Mouse (Mus musculus) MEL (cell line): ENCODE measurements around the gene Dcaf10. TPM values are rescaled to one million over a fixed set of nuclear protein-coding genes. Genes with fewer than 3 reads are reported as not detected.

Experiments used
- DNase-seq: peaks from one replicate; pipeline ENCODE4 v3.0.0; 2011; ENCODE audit warnings: low read depth, low spot score
- H3K27ac ChIP-seq: 2 replicates; pipeline ENCODE4 v1.5.1; 2012; ENCODE audit warnings: low read depth, mild to moderate bottlenecking, control low read depth, low read length, moderate library complexity; ENCODE audit not compliant: control insufficient read depth
- H3K27me3 ChIP-seq, 2 experiments: fragments of 150-350 bp in 1 of 2; sonication (generic) in 1 of 2; 2 replicates each; pipeline ENCODE4 v1.6.1; 2012; ENCODE audit warnings: low read length in 2 of 2, mild to moderate bottlenecking in 2 of 2, improper control_type of control experiment in 1 of 2, moderate library complexity in 1 of 2; ENCODE audit not compliant: insufficient read depth in 2 of 2, control insufficient read depth in 1 of 2
- H3K36me3 ChIP-seq, 2 experiments: 2 replicates each; pipeline ENCODE4 v1.6.1; 2012 to 2014; ENCODE audit warnings: low read length in 2 of 2, improper control_type of control experiment in 1 of 2, inconsistent platforms in 1 of 2, mild to moderate bottlenecking in 1 of 2; ENCODE audit not compliant: insufficient read depth in 2 of 2, control insufficient read depth in 1 of 2
- H3K4me1 ChIP-seq, 2 experiments: fragments of 150-350 bp in 1 of 2; sonication (generic) in 1 of 2; 2 replicates each; pipeline ENCODE4 v1.6.1; 2012; ENCODE audit warnings: low read length in 2 of 2, improper control_type of control experiment in 1 of 2, mild to moderate bottlenecking in 1 of 2; ENCODE audit not compliant: insufficient read depth in 2 of 2, control insufficient read depth in 1 of 2
- H3K4me3 ChIP-seq, 2 experiments: fragments of 150-350 bp in 1 of 2; sonication (generic) in 1 of 2; 2 replicates each; pipeline ENCODE4 v1.5.1; 2012; ENCODE audit warnings: low read depth in 2 of 2, low read length in 2 of 2, mild to moderate bottlenecking in 2 of 2, moderate library complexity in 2 of 2, control low read depth in 1 of 2, improper control_type of control experiment in 1 of 2; ENCODE audit not compliant: control insufficient read depth in 1 of 2, insufficient read depth in 1 of 2
- H3K79me2 ChIP-seq: 2 replicates; pipeline ENCODE4 v1.6.1; 2012; ENCODE audit warnings: mild to moderate bottlenecking, low read length, moderate library complexity; ENCODE audit not compliant: control insufficient read depth, poor library complexity, insufficient read depth
- H3K9ac ChIP-seq: 2 replicates; pipeline ENCODE4 v1.6.1; 2012; ENCODE audit warnings: low read depth, mild to moderate bottlenecking, control low read depth, low read length, moderate library complexity; ENCODE audit not compliant: control insufficient read depth, poor library complexity, severe bottlenecking
- H3K9me3 ChIP-seq: fragments of 150-350 bp; sonication (generic); replicated peaks from 2 replicates; pipeline ENCODE4 v1.6.1; 2012; ENCODE audit warnings: mild to moderate bottlenecking, low read length, improper control_type of control experiment, moderate library complexity; ENCODE audit not compliant: insufficient read depth
- BHLHE40 ChIP-seq: IDR thresholded peaks from 2 replicates; pipeline ENCODE4 v1.6.1; 2012; ENCODE audit warnings: low read depth, mild to moderate bottlenecking, inconsistent platforms, low read length, improper control_type of control experiment, borderline replicate concordance
- CHD1 ChIP-seq: IDR thresholded peaks from 2 replicates; pipeline ENCODE4 v1.6.1; 2012; ENCODE audit warnings: low read depth, mild to moderate bottlenecking, inconsistent platforms, low read length, improper control_type of control experiment
- CHD2 ChIP-seq: IDR thresholded peaks from 2 replicates; pipeline ENCODE4 v1.6.1; 2011; ENCODE audit warnings: low read length, improper control_type of control experiment
- E2F4 ChIP-seq: IDR thresholded peaks from 2 replicates; pipeline ENCODE4 v1.6.1; 2011; ENCODE audit warnings: low read depth, low read length, improper control_type of control experiment, borderline replicate concordance
- ELF1 ChIP-seq: IDR thresholded peaks from 2 replicates; pipeline ENCODE4 v1.6.1; 2014; ENCODE audit warnings: low read depth, mild to moderate bottlenecking, inconsistent platforms, low read length, improper control_type of control experiment, moderate library complexity
- EP300 ChIP-seq, 2 experiments: IDR thresholded peaks; 2 replicates each; pipeline ENCODE4 v1.6.1; 2011; ENCODE audit warnings: improper control_type of control experiment in 2 of 2, low read length in 2 of 2, low read depth in 1 of 2, mild to moderate bottlenecking in 1 of 2
- ETS1 ChIP-seq: IDR thresholded peaks from 2 replicates; pipeline ENCODE4 v1.6.1; 2012; ENCODE audit warnings: low read depth, mild to moderate bottlenecking, inconsistent platforms, low read length, improper control_type of control experiment, moderate library complexity
- GABPA ChIP-seq: IDR thresholded peaks from 2 replicates; pipeline ENCODE4 v1.6.1; 2012; ENCODE audit warnings: low read depth, mild to moderate bottlenecking, inconsistent platforms, low read length, improper control_type of control experiment, moderate library complexity
- GATA1 ChIP-seq: IDR thresholded peaks from 2 replicates; pipeline ENCODE4 v1.6.1; 2011; ENCODE audit warnings: low read depth, low read length, improper control_type of control experiment
- HCFC1 ChIP-seq: IDR thresholded peaks from 2 replicates; pipeline ENCODE4 v1.6.1; 2012; ENCODE audit warnings: low read depth, mild to moderate bottlenecking, inconsistent platforms, low read length, improper control_type of control experiment, moderate library complexity
- JUND ChIP-seq: IDR thresholded peaks from 2 replicates; pipeline ENCODE4 v1.6.1; 2011; ENCODE audit warnings: low read depth, mild to moderate bottlenecking, improper control_type of control experiment, low read length
- MAFK ChIP-seq: IDR thresholded peaks from 2 replicates; pipeline ENCODE4 v1.6.1; 2011; ENCODE audit warnings: low read depth, mild to moderate bottlenecking, low read length, improper control_type of control experiment, borderline replicate concordance
- MAX ChIP-seq: IDR thresholded peaks from 2 replicates; pipeline ENCODE4 v1.6.1; 2011; ENCODE audit warnings: low read length, improper control_type of control experiment
- MAZ ChIP-seq: IDR thresholded peaks from 2 replicates; pipeline ENCODE4 v1.6.1; 2012; ENCODE audit warnings: low read depth, mild to moderate bottlenecking, inconsistent platforms, low read length, improper control_type of control experiment
- MXI1 ChIP-seq: IDR thresholded peaks from 2 replicates; pipeline ENCODE4 v1.6.1; 2011; ENCODE audit warnings: mild to moderate bottlenecking, low read depth, low read length, improper control_type of control experiment
- MYB ChIP-seq: IDR thresholded peaks from 2 replicates; pipeline ENCODE4 v1.6.1; 2011; ENCODE audit warnings: mild to moderate bottlenecking, low read depth, low read length, improper control_type of control experiment
- MYC ChIP-seq: IDR thresholded peaks from 2 replicates; pipeline ENCODE4 v1.6.1; 2011; ENCODE audit warnings: low read depth, mild to moderate bottlenecking, low read length, improper control_type of control experiment, moderate library complexity
- NELFE ChIP-seq: IDR thresholded peaks from 2 replicates; pipeline ENCODE4 v1.6.1; 2011; ENCODE audit warnings: low read depth, low read length, improper control_type of control experiment
- NRF1 ChIP-seq: IDR thresholded peaks from 2 replicates; pipeline ENCODE4 v1.6.1; 2014; ENCODE audit warnings: low read depth, mild to moderate bottlenecking, inconsistent platforms, low read length, improper control_type of control experiment, moderate library complexity; ENCODE audit not compliant: poor library complexity, insufficient read depth, severe bottlenecking
- POLR2A ChIP-seq, 2 experiments: IDR thresholded peaks; 2 replicates each; pipeline ENCODE4 v1.6.1; 2011 to 2012; ENCODE audit warnings: low read length in 2 of 2, mild to moderate bottlenecking in 2 of 2, control low read depth in 1 of 2, improper control_type of control experiment in 1 of 2, low read depth in 1 of 2, moderate library complexity in 1 of 2; ENCODE audit not compliant: control insufficient read depth in 1 of 2, insufficient read depth in 1 of 2, poor library complexity in 1 of 2
- POLR2AphosphoS2 ChIP-seq: IDR thresholded peaks from 2 replicates; pipeline ENCODE4 v1.6.1; 2011; ENCODE audit warnings: low read length, improper control_type of control experiment
- POLR2AphosphoS5 ChIP-seq: IDR thresholded peaks from 2 replicates; pipeline ENCODE4 v1.6.1; 2012; ENCODE audit warnings: low read depth, borderline replicate concordance, mild to moderate bottlenecking, inconsistent platforms, low read length, moderate library complexity, mixed read lengths
- RAD21 ChIP-seq: IDR thresholded peaks from 2 replicates; pipeline ENCODE4 v1.6.1; 2011; ENCODE audit warnings: mild to moderate bottlenecking, low read depth, low read length, improper control_type of control experiment
- RCOR1 ChIP-seq: IDR thresholded peaks from 2 replicates; pipeline ENCODE4 v1.6.1; 2012; ENCODE audit warnings: low read depth, mild to moderate bottlenecking, inconsistent platforms, low read length, improper control_type of control experiment
- SIN3A ChIP-seq: IDR thresholded peaks from 2 replicates; pipeline ENCODE4 v1.6.1; 2012; ENCODE audit warnings: low read length, improper control_type of control experiment, inconsistent platforms
- SMC3 ChIP-seq: IDR thresholded peaks from 2 replicates; pipeline ENCODE4 v1.6.1; 2011; ENCODE audit warnings: low read depth, low read length, improper control_type of control experiment
- TAL1 ChIP-seq: IDR thresholded peaks from 2 replicates; pipeline ENCODE4 v1.6.1; 2012; ENCODE audit warnings: mild to moderate bottlenecking, inconsistent platforms, low read length, moderate library complexity, mixed read lengths
- TBP ChIP-seq: IDR thresholded peaks from 2 replicates; pipeline ENCODE4 v1.8.0; 2011; ENCODE audit warnings: low read depth, low read length, improper control_type of control experiment
- TCF12 ChIP-seq: IDR thresholded peaks from 2 replicates; pipeline ENCODE4 v1.6.1; 2014; ENCODE audit warnings: low read depth, mild to moderate bottlenecking, inconsistent platforms, low read length, improper control_type of control experiment, moderate library complexity
- UBTF ChIP-seq: IDR thresholded peaks from 2 replicates; pipeline ENCODE4 v1.6.1; 2012; ENCODE audit warnings: low read depth, mild to moderate bottlenecking, inconsistent platforms, low read length, improper control_type of control experiment, moderate library complexity, borderline replicate concordance; ENCODE audit not compliant: insufficient read depth
- USF2 ChIP-seq, 2 experiments: IDR thresholded peaks; 2 replicates each; pipeline ENCODE4 v1.6.1; 2011 to 2012; ENCODE audit warnings: improper control_type of control experiment in 2 of 2, low read length in 2 of 2, borderline replicate concordance in 1 of 2, inconsistent platforms in 1 of 2, low read depth in 1 of 2, mild to moderate bottlenecking in 1 of 2; ENCODE audit not compliant: insufficient read depth in 1 of 2
- ZKSCAN1 ChIP-seq: IDR thresholded peaks from 2 replicates; pipeline ENCODE4 v1.6.1; 2012; ENCODE audit warnings: low read depth, mild to moderate bottlenecking, inconsistent platforms, low read length, improper control_type of control experiment, moderate library complexity
- ZMIZ1 ChIP-seq: IDR thresholded peaks from 2 replicates; pipeline ENCODE4 v1.6.1; 2012; ENCODE audit warnings: low read depth, mild to moderate bottlenecking, inconsistent platforms, low read length, improper control_type of control experiment, moderate library complexity
- ZNF384 ChIP-seq: IDR thresholded peaks from 2 replicates; pipeline ENCODE4 v1.6.1; 2012; ENCODE audit warnings: low read depth, mild to moderate bottlenecking, inconsistent platforms, low read length, improper control_type of control experiment
- polyA plus RNA-seq, 2 experiments: library from polyadenylated mRNA; stranded (reverse) in 1 of 2; unstranded in 1 of 2; fragments of >175 nt in 1 of 2; fragments of >200 nt in 1 of 2; gene quantifications; 2 replicates each; pipeline versions ENCODE4 v1.2.1 to v1.2.4; 2012; ENCODE audit warnings: low replicate concordance in 2 of 2, low read depth in 1 of 2; ENCODE audit not compliant: insufficient read length in 2 of 2, insufficient read depth in 1 of 2, missing spikeins in 1 of 2
- total RNA-seq: library from RNA; depleted of rRNA; stranded (reverse); fragments of 300-350 nt; gene quantifications from 2 replicates; pipeline ENCODE4 v1.2.3, GENCODE M21; 2012

Dcaf10 gene
- total and polyA plus RNA-seq, 3 experiments, result 7.6 to 10.7 TPM; not detected in 1

GRCm38 (mm10) chr4:45402878-45403498 lies 61.1 kb downstream of the Dcaf10 start:
- TF ChIP-seq RCOR1, result peak; percentile 59; the same call in 1 of the 2 replicates
- TF ChIP-seq UBTF, result no peak
- TF ChIP-seq TCF12, result peak; percentile 76
- no peak for TF ChIP-seq ZMIZ1
- TF ChIP-seq SMC3, result no peak
- peak; percentile 87 for TF ChIP-seq SIN3A
- no peak for TF ChIP-seq ZKSCAN1
- 0 out of 2 replicates have a peak, but pooled peaks have one; percentile 19 for TF ChIP-seq POLR2AphosphoS2
- TF ChIP-seq EP300 (IDR thresholded peaks at IDR 0.05; ENCODE audit: low read depth in 1 of 2, low read length in 2 of 2), result peak; percentile 62 to 80; a peak in 3 of 4 replicates
- no peak for TF ChIP-seq BHLHE40
- TF ChIP-seq JUND, result no peak
- TF ChIP-seq POLR2A (IDR thresholded peaks at IDR 0.05; ENCODE audit: control insufficient read depth in 1 of 2, insufficient read depth in 1 of 2, low read depth in 1 of 2, low read length in 2 of 2, poor library complexity in 1 of 2), result no peak; a peak in 1 of 4 replicates
- peak; percentile 59 for TF ChIP-seq TAL1
- TF ChIP-seq ELF1, result no peak
- TF ChIP-seq ZNF384, result peak; percentile 30
- TF ChIP-seq E2F4, result no peak
- no peak for TF ChIP-seq RAD21
- peak; percentile 78 for TF ChIP-seq ETS1
- peak; percentile 73; the same call in 1 of the 2 replicates for TF ChIP-seq CHD1
- TF ChIP-seq USF2 (IDR thresholded peaks at IDR 0.05; ENCODE audit: borderline replicate concordance in 1 of 2, insufficient read depth in 1 of 2, low read depth in 1 of 2, low read length in 2 of 2), result no peak
- no peak for TF ChIP-seq GABPA
- peak; percentile 86; the same call in 1 of the 2 replicates for TF ChIP-seq MXI1
- TF ChIP-seq TBP, result peak; percentile 34
- TF ChIP-seq NELFE, result no peak
- TF ChIP-seq POLR2AphosphoS5, result no peak
- no peak for TF ChIP-seq MAFK
- TF ChIP-seq NRF1, result peak; percentile 51
- 0 out of 2 replicates have a peak, but pooled peaks have one; percentile 34 for TF ChIP-seq MYC
- TF ChIP-seq HCFC1, result no peak
- peak; percentile 63; the same call in 1 of the 2 replicates for TF ChIP-seq MAX
- no peak for TF ChIP-seq MYB
- TF ChIP-seq CHD2, result no peak
- peak; percentile 14; the same call in 1 of the 2 replicates for TF ChIP-seq MAZ
- TF ChIP-seq GATA1, result peak; percentile 73
- peak; percentile 95 for DNase-seq
- H3K27me3 ChIP-seq, result no peaks in the 10 kb centered on the region
- H3K4me3 ChIP-seq, result peak overlapping the region; percentile 4 to 13; a peak in 2 of 4 replicates
- peaks cover 14 to 34% of the 10 kb centered on the region in 2 experiments for H3K36me3 ChIP-seq
- H3K9ac ChIP-seq, result peak overlapping the region; percentile 9
- H3K79me2 ChIP-seq, result peaks cover 27% of the 10 kb centered on the region
- peak overlapping the region; percentile 84 for H3K27ac ChIP-seq
- H3K4me1 ChIP-seq, result peaks cover 10 to 36% of the 10 kb centered on the region in 2 experiments
- H3K9me3 ChIP-seq, result no peaks in the 10 kb centered on the region
